Mouse (Mus musculus) spleen, adult 2 months (tissue): Measurements from ENCODE around the gene Nt5e. TPM values are rescaled to one million over a fixed set of nuclear protein-coding genes. Genes with fewer than 3 reads are reported as not detected.

Source experiments
- DNase-seq, 2 experiments: peaks; one replicate each; pipeline versions ENCODE4 v3.0.0 to v3.0.0-alpha.2; 2012 to 2021; ENCODE audit warnings: low spot score in 2 of 2, low read depth in 1 of 2
- H3K27ac ChIP-seq: fragments of 200-500 bp; 2 replicates; pipeline ENCODE4 v1.5.1; 2012; ENCODE audit warnings: low read length, inconsistent platforms; ENCODE audit not compliant: insufficient read depth
- H3K27me3 ChIP-seq: fragments of 200-500 bp; 2 replicates; pipeline ENCODE4 v1.6.1; 2012; ENCODE audit warnings: mild to moderate bottlenecking, moderate library complexity, low read length, inconsistent platforms; ENCODE audit not compliant: control insufficient read depth, insufficient read depth
- H3K36me3 ChIP-seq: fragments of 200-500 bp; 2 replicates; pipeline ENCODE4 v1.6.1; 2012; ENCODE audit warnings: mild to moderate bottlenecking, low read length, inconsistent platforms; ENCODE audit not compliant: control insufficient read depth, insufficient read depth
- H3K4me1 ChIP-seq: fragments of 200-500 bp; 2 replicates; pipeline ENCODE4 v1.6.1; 2011; ENCODE audit warnings: inconsistent platforms; ENCODE audit not compliant: control insufficient read depth, insufficient read depth, insufficient read length
- H3K4me3 ChIP-seq: fragments of 200-500 bp; 2 replicates; pipeline ENCODE4 v1.5.1; 2011; ENCODE audit warnings: mild to moderate bottlenecking, inconsistent platforms; ENCODE audit not compliant: insufficient read depth, insufficient read length; ENCODE audit errors: extremely low read depth
- CTCF ChIP-seq: fragments of 200-500 bp; IDR thresholded peaks from 2 replicates; pipeline ENCODE4 v1.5.1; 2011; ENCODE audit warnings: mild to moderate bottlenecking, inconsistent platforms; ENCODE audit not compliant: insufficient read depth, insufficient read length, insufficient replicate concordance; ENCODE audit errors: extremely low read depth
- POLR2A ChIP-seq: fragments of 200-500 bp; IDR thresholded peaks from 2 replicates; pipeline ENCODE4 v1.6.1; 2011; ENCODE audit warnings: low read depth, low read length, inconsistent platforms
- WGBS: fragments of 180-500 bp; shearing (Covaris S2); methylation state at CpG from one replicate; pipeline ENCODE4 v1.1.7; 2018; 5-methylcytosine and 5-hydroxymethylcytosine counted together
- polyA plus RNA-seq: library from polyadenylated mRNA; depleted of rRNA; stranded (reverse); fragments of >200 nt; gene quantifications from 2 replicates; pipeline ENCODE4 v1.2.3, GENCODE M21; 2012

The Nt5e gene
- polyA plus RNA-seq, 1 experiment, result 2.5 TPM

DNA sequence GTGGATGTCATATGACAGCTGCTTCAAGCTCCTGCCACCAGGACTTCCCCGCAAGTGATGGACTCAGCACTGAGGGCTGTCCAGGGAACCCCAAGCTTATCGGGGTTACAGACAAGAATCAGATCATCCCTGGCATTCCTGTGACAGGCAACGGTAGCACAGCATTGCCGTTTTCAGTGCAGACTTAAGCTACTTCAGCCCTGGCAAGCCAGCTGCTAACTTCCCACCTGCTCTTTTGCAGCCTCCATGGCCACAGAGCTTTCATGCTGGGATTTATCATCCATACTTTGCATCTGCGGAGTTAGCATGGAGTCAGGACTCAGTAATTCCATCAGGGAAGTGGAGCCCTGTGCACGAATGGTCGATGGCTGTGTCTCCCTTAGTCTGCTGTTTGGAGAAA lies 26.5 kb downstream of the Nt5e start:
- TF ChIP-seq POLR2A, result no peak
- no peak for TF ChIP-seq CTCF
- Histone ChIP-seq H3K4me1 (no peaks in the 10 kb centered on the region), H3K4me3 (no peak overlapping the region), H3K27me3 (no peaks in the 10 kb centered on the region), H3K36me3 (no peaks in the 10 kb centered on the region), H3K27ac (no peak overlapping the region)
- 90% methylated on average over 7 of the region's 7 CpGs for WGBS
- DNase-seq, result no peak

- no peak overlapping the region for H3K4me3 ChIP-seq
- no peaks in the 10 kb centered on the region for H3K27me3 ChIP-seq
- no peaks in the 10 kb centered on the region for H3K36me3 ChIP-seq
- H3K27ac ChIP-seq, result no peak overlapping the region
- TF ChIP-seq POLR2A (no peak), CTCF (no peak)
- no peak for DNase-seq
- no peaks in the 10 kb centered on the region for H3K4me1 ChIP-seq
- WGBS, result 35% methylated on average over 3 of the region's 3 CpGs
Observed at GRCm38 (mm10) chr9:88357173-88357572, 30.2 kb downstream of the Nt5e start.

GRCm38 (mm10) chr9:88359140-88359539 lies 32.1 kb downstream of the Nt5e start:
- no peak for TF ChIP-seq POLR2A
- Histone ChIP-seq H3K27me3 (no peaks in the 10 kb centered on the region), H3K36me3 (no peaks in the 10 kb centered on the region), H3K4me3 (no peak overlapping the region), H3K4me1 (no peaks in the 10 kb centered on the region; the same call in 1 of the 2 replicates), H3K27ac (no peak overlapping the region)
- no peak for DNase-seq
- WGBS, result 80% methylated on average over 2 of the region's 2 CpGs

- WGBS, result 79% methylated on average over 14 of the region's 14 CpGs
- Histone ChIP-seq H3K4me3 (no peak overlapping the region), H3K36me3 (no peaks in the 10 kb centered on the region), H3K4me1 (no peaks in the 10 kb centered on the region; the same call in 1 of the 2 replicates), H3K27me3 (no peaks in the 10 kb centered on the region), H3K27ac (no peak overlapping the region)
- no peak for DNase-seq
- TF ChIP-seq POLR2A (no peak), CTCF (no peak)
Observed at GRCm38 (mm10) chr9:88361211-88361909, 34.4 kb downstream of the Nt5e start.

DNA sequence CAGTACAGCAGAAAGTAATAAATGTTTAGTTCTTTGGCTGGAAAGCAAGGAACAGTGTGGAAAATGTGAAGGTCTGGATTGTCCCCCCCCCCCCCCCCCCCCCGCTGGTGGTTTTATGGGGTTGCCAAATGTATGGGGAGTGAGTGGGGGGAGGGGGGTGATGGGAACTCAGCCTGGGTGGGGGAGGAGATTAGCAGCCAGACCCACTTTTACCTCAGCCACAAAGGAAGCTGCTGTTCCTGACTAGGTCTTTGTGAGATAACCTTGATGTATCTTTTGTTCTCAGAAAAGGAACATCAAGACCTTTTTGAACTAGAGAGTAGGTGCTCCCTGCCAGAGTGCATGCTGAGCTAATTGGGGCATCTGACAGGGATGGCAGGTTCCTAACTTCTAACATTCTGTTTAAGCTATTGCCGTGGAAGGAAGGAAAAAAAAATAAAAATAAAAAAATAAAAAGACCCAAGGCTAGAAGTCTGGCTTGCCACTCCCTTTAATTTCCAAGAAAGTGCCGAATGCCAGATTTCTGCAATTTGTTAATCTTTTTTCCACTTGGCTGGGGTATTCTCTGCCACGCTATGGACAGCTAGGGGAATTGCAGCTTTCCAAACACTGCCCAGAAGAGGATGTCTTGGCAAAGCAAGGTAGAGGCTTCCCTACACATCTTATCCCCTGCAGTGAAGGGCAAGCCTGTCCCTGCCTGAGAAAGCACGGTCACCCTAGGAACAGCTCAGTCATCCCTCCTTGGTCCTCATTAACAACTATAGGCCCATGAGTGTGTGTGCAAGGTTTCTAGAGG lies 35.3 kb downstream of the Nt5e start:
- no peaks in the 10 kb centered on the region for H3K36me3 ChIP-seq
- no peak overlapping the region for H3K27ac ChIP-seq
- DNase-seq, result no peak
- no peaks in the 10 kb centered on the region; the same call in 1 of the 2 replicates for H3K4me1 ChIP-seq
- 49% methylated on average over 5 of the region's 5 CpGs for WGBS
- no peaks in the 10 kb centered on the region for H3K27me3 ChIP-seq
- TF ChIP-seq POLR2A (no peak), CTCF (no peak)
- H3K4me3 ChIP-seq, result no peak overlapping the region

DNA sequence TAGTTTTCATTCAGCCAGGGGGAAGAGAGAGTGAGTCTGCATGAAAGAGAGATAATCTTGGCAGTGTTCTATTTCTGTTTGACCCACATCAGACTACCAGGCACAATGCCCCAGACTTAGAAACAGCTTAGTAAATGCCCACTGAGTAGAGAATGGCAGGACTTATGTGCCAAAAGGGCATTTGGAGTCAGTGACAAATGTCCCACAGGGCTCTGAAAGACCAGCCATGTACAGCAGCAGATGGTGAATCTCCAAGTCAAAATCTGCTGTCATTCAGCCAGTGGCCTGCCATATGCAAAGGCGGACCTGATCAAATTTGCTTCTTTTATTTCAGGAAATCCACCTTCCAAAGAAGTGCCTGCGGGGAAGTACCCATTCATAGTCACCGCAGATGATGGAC lies 36.1 kb downstream of the Nt5e start:
- no peaks in the 10 kb centered on the region for H3K27me3 ChIP-seq
- H3K4me3 ChIP-seq, result no peak overlapping the region
- 94% methylated on average over 3 of the region's 3 CpGs for WGBS
- no peaks in the 10 kb centered on the region; the same call in 1 of the 2 replicates for H3K4me1 ChIP-seq
- no peak for DNase-seq
- no peaks in the 10 kb centered on the region for H3K36me3 ChIP-seq
- no peak overlapping the region for H3K27ac ChIP-seq
- TF ChIP-seq POLR2A, result no peak
- TF ChIP-seq CTCF, result no peak

DNA sequence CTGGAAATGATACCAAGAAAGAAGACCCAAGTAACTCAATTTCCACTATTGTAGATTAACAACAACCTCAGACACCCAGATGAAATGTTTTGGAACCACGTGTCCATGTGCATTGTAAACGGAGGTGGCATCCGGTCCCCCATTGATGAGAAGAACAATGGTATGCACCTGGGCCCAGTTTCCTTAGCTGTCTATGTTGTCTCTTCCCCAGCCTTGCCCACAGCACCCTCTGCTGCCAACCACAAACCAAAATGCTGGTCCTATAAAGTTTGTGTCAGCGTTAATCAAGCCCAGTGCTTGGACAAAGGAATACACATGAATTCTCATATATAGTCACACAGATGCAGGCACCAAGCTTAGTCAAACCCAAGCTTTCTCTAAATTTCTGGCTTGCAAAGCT lies 39.3 kb downstream of the Nt5e start:
- Histone ChIP-seq H3K27me3 (no peaks in the 10 kb centered on the region), H3K4me3 (no peak overlapping the region), H3K4me1 (no peaks in the 10 kb centered on the region; the same call in 1 of the 2 replicates), H3K36me3 (no peaks in the 10 kb centered on the region; the same call in 1 of the 2 replicates), H3K27ac (no peak overlapping the region)
- peak in 1 of 2 experiments; percentile 14 for DNase-seq
- 51% methylated on average over 4 of the region's 4 CpGs for WGBS
- TF ChIP-seq CTCF (no peak), POLR2A (no peak)
